ENCODE assay signal across 9 mouse cellular contexts in genomic region chr4:141735206-141735560, GRCm38 (mm10). TPM values are rescaled to one million over a fixed set of nuclear protein-coding genes. Genes with fewer than 3 reads are reported as not detected.
DNase-seq lines count a peak whose midpoint lies in the region; ATAC-seq and TF ChIP-seq lines count a peak whose summit lies in the region.
"Had no signal": no experiment of that assay in that cellular context is flagged by ENCODE, and none has a peak within 500 bp of the region (broad histone marks: within the 10 kb centered on the region; RNA-seq: fewer than 3 reads in every experiment).

No protein-coding gene starts in this region.

- no peak for ATAC-seq in heart, embryonic 15.5 days (replicated peaks; ENCODE audit: insufficient number of reproducible peaks, insufficient read depth, low FRiP score, low read depth)
- ATAC-seq in G1E (ENCODE audit: extremely low read depth, insufficient number of reproducible peaks, low FRiP score, poor library complexity, severe bottlenecking): no peak
- ATAC-seq in forebrain, postnatal 0 days: no peak

- no peak overlapping the region; the same call in 1 of the 2 replicates for H3K27ac ChIP-seq in heart, embryonic 15.5 days
- no peak overlapping the region for H3K27ac ChIP-seq in forebrain, postnatal 0 days (ENCODE audit: low read depth, low read length)
- H3K27ac ChIP-seq in midbrain, embryonic 10.5 days (replicated peaks): peak overlapping the region; percentile 84

- no peak for DNase-seq in heart, postnatal 10 days
- DNase-seq in G1E (ENCODE audit: low spot score): no peak
- DNase-seq in forebrain, postnatal 0 days: no peak
- DNase-seq in midbrain, embryonic 10.5 days (ENCODE audit: low spot score): no peak
- no peak for DNase-seq in right cerebral cortex, postnatal 4 days
- DNase-seq in layer of hippocampus, postnatal 10 days (ENCODE audit: low spot score in 2 of 2): no peak
- no peak for DNase-seq in B cell, adult 2 months

- peaks cover 7% of the 10 kb centered on the region for H3K4me1 ChIP-seq in heart, embryonic 15.5 days (replicated peaks)
- H3K4me1 ChIP-seq in G1E (ENCODE audit: insufficient read depth, low read depth, low read length): peaks cover 21% of the 10 kb centered on the region
- H3K4me1 ChIP-seq in forebrain, postnatal 0 days (ENCODE audit: insufficient read depth): no peaks in the 10 kb centered on the region
- peaks cover 13% of the 10 kb centered on the region for H3K4me1 ChIP-seq in midbrain, embryonic 10.5 days

- H3K9ac ChIP-seq in heart, embryonic 15.5 days: no peak overlapping the region
- H3K9ac ChIP-seq in forebrain, postnatal 0 days: peak overlapping the region; percentile 51

- 28% methylated on average over 9 of the region's 9 CpGs for WGBS in heart, embryonic 15.5 days
- WGBS in forebrain, postnatal 0 days: 23% methylated on average over 9 of the region's 9 CpGs
- 25% methylated on average over 9 of the region's 9 CpGs for WGBS in midbrain, embryonic 10.5 days

- H3K4me2 ChIP-seq in heart, embryonic 15.5 days: peak overlapping the region; percentile 67
- H3K4me2 ChIP-seq in forebrain, postnatal 0 days (ENCODE audit: low read depth): peak overlapping the region; percentile 69

- H3K9me3 ChIP-seq in heart, embryonic 15.5 days (replicated peaks): no peaks in the 10 kb centered on the region
- H3K9me3 ChIP-seq in G1E (replicated peaks): no peaks in the 10 kb centered on the region
- no peaks in the 10 kb centered on the region for H3K9me3 ChIP-seq in forebrain, postnatal 0 days (ENCODE audit: low read length)
- no peaks in the 10 kb centered on the region for H3K9me3 ChIP-seq in midbrain, embryonic 10.5 days (replicated peaks)

- peak overlapping the region; percentile 48 for H3K4me3 ChIP-seq in heart, embryonic 15.5 days
- peak overlapping the region; percentile 53; the same call in 1 of the 2 replicates for H3K4me3 ChIP-seq in G1E (ENCODE audit: low read depth, low read length)
- peak overlapping the region; percentile 39 for H3K4me3 ChIP-seq in forebrain, postnatal 0 days (ENCODE audit: low read depth, low read length)
- H3K4me3 ChIP-seq in midbrain, embryonic 10.5 days: peak overlapping the region; percentile 53

- H3K36me3 ChIP-seq in heart, embryonic 15.5 days: no peaks in the 10 kb centered on the region
- H3K36me3 ChIP-seq in G1E (replicated peaks): no peaks in the 10 kb centered on the region
- H3K36me3 ChIP-seq in forebrain, postnatal 0 days (ENCODE audit: insufficient read depth): no peaks in the 10 kb centered on the region
- H3K36me3 ChIP-seq in midbrain, embryonic 10.5 days: no peaks in the 10 kb centered on the region

- intact Hi-C loops in heart, postnatal 10 days (cut with DNase I): no loop called here

- TF ChIP-seq CTCF in G1E (IDR thresholded peaks at IDR 0.05; ENCODE audit: low read depth, low read length): no peak
- TF ChIP-seq CTCF in forebrain, postnatal 0 days (IDR thresholded peaks at IDR 0.05; ENCODE audit: low read depth): no peak

- H3K27me3 ChIP-seq in heart, embryonic 15.5 days: no peaks in the 10 kb centered on the region
- peaks cover 11% of the 10 kb centered on the region; the same call in 1 of the 2 replicates for H3K27me3 ChIP-seq in G1E (ENCODE audit: insufficient read depth, low read length)
- H3K27me3 ChIP-seq in forebrain, postnatal 0 days (ENCODE audit: insufficient read depth, low read length): no peaks in the 10 kb centered on the region; the same call in 1 of the 2 replicates
- no peaks in the 10 kb centered on the region for H3K27me3 ChIP-seq in midbrain, embryonic 10.5 days (ENCODE audit: low read depth, poor library complexity, severe bottlenecking)

RNA-seq across cellular contexts. Expression of gene Agmat, which starts 11.3 kb away (rescaled TPM):
- 0.57 and 0.80 TPM in 2 replicates for polyA plus RNA-seq in heart, embryonic 15.5 days (2015; fragmentation: Nextera tagmentation; extraction: Ambion mirVana)
- total RNA-seq in heart, postnatal 10 days (2021): under 1 TPM; 0.48 to 0.79 TPM
- total RNA-seq in G1E (2014; fragmentation: Nextera tagmentation) (not detected in 2 replicates), G1E (2017) (0.05 TPM in 1 of 2 replicates, not detected in the other)
- 0.04 TPM in 1 of 2 replicates, not detected in the other for polyA plus RNA-seq in G1E (2012)
- not detected in 2 replicates for total RNA-seq in forebrain, postnatal 0 days (2014; rRNA removed)
- polyA plus RNA-seq in forebrain, postnatal 0 days (2015; fragmentation: Nextera tagmentation; extraction: Ambion mirVana): not detected in 2 replicates
- polyA plus RNA-seq in midbrain, embryonic 10.5 days (2016; fragmentation: Nextera tagmentation; extraction: Ambion mirVana): not detected in 2 replicates
- total RNA-seq in layer of hippocampus, postnatal 10 days (2021): not detected
- total RNA-seq: left cerebral cortex, postnatal 4 days had no signal

RNA-seq across cellular contexts. Expression of gene Ddi2, which starts 12.0 kb away (rescaled TPM):
- polyA plus RNA-seq in heart, embryonic 15.5 days (2015; fragmentation: Nextera tagmentation; extraction: Ambion mirVana): 13.6 and 16.6 TPM in 2 replicates
- 10 to 100 TPM; 38.5 to 41.1 TPM for total RNA-seq in heart, postnatal 10 days (2021)
- total RNA-seq in G1E (2014; fragmentation: Nextera tagmentation): 40.8 and 45.4 TPM in 2 replicates
- 25.6 and 27.9 TPM in 2 replicates for total RNA-seq in G1E (2017)
- 13.2 and 17.8 TPM in 2 replicates for polyA plus RNA-seq in G1E (2012)
- 17.2 and 20.7 TPM in 2 replicates for total RNA-seq in forebrain, postnatal 0 days (2014; rRNA removed)
- 8.2 and 11.1 TPM in 2 replicates for polyA plus RNA-seq in forebrain, postnatal 0 days (2015; fragmentation: Nextera tagmentation; extraction: Ambion mirVana)
- polyA plus RNA-seq in midbrain, embryonic 10.5 days (2016; fragmentation: Nextera tagmentation; extraction: Ambion mirVana): 23.7 and 24.2 TPM in 2 replicates
- 10 to 100 TPM; 31.1 to 31.9 TPM for total RNA-seq in layer of hippocampus, postnatal 10 days (2021)

RNA-seq across cellular contexts. Expression of gene Rsc1a1, which starts 49.8 kb away (rescaled TPM):
- polyA plus RNA-seq in heart, embryonic 15.5 days (2015; fragmentation: Nextera tagmentation; extraction: Ambion mirVana): 0.27 TPM in 1 of 2 replicates, not detected in the other
- total RNA-seq in heart, postnatal 10 days (2021): 1 to 10 TPM in 1 of 2 experiments, under 1 TPM in 1; 0.19 to 3.1 TPM
- total RNA-seq in G1E (2014; fragmentation: Nextera tagmentation) (15.0 and 22.3 TPM in 2 replicates), G1E (2017) (7.3 and 9.9 TPM in 2 replicates)
- polyA plus RNA-seq in G1E (2012): 2.4 TPM in 1 of 2 replicates, not detected in the other
- 3.1 and 4.8 TPM in 2 replicates for total RNA-seq in forebrain, postnatal 0 days (2014; rRNA removed)
- polyA plus RNA-seq in forebrain, postnatal 0 days (2015; fragmentation: Nextera tagmentation; extraction: Ambion mirVana): 0.36 and 0.53 TPM in 2 replicates
- polyA plus RNA-seq in midbrain, embryonic 10.5 days (2016; fragmentation: Nextera tagmentation; extraction: Ambion mirVana): 2.2 and 2.4 TPM in 2 replicates
- total RNA-seq in layer of hippocampus, postnatal 10 days (2021): 1 to 10 TPM in 1 of 2 experiments, under 1 TPM in 1; 0.87 to 1.6 TPM

RNA-seq across cellular contexts. Expression of gene Dnajc16, which starts 55.5 kb away (rescaled TPM):
- 3.7 and 4.8 TPM in 2 replicates for polyA plus RNA-seq in heart, embryonic 15.5 days (2015; fragmentation: Nextera tagmentation; extraction: Ambion mirVana)
- 10 to 100 TPM; 17.6 to 18.0 TPM for total RNA-seq in heart, postnatal 10 days (2021)
- 9.9 and 12.1 TPM in 2 replicates for total RNA-seq in G1E (2014; fragmentation: Nextera tagmentation)
- 10.6 and 11.9 TPM in 2 replicates for total RNA-seq in G1E (2017)
- polyA plus RNA-seq in G1E (2012): 2.7 and 2.9 TPM in 2 replicates
- 14.3 and 19.2 TPM in 2 replicates for total RNA-seq in forebrain, postnatal 0 days (2014; rRNA removed)
- 4.8 and 6.5 TPM in 2 replicates for polyA plus RNA-seq in forebrain, postnatal 0 days (2015; fragmentation: Nextera tagmentation; extraction: Ambion mirVana)
- polyA plus RNA-seq in midbrain, embryonic 10.5 days (2016; fragmentation: Nextera tagmentation; extraction: Ambion mirVana): 4.4 and 5.3 TPM in 2 replicates
- total RNA-seq in layer of hippocampus, postnatal 10 days (2021): 10 to 100 TPM; 24.9 to 28.5 TPM

RNA-seq across cellular contexts. Expression of gene Casp9, which starts 58.2 kb away (rescaled TPM):
- 14.1 and 19.7 TPM in 2 replicates for polyA plus RNA-seq in heart, embryonic 15.5 days (2015; fragmentation: Nextera tagmentation; extraction: Ambion mirVana)
- 10 to 100 TPM; 10.5 to 12.4 TPM for total RNA-seq in heart, postnatal 10 days (2021)
- total RNA-seq in G1E (2014; fragmentation: Nextera tagmentation) (16.3 and 18.7 TPM in 2 replicates), G1E (2017) (25.7 and 30.1 TPM in 2 replicates)
- polyA plus RNA-seq in G1E (2012): 21.7 and 26.1 TPM in 2 replicates
- 13.2 and 17.7 TPM in 2 replicates for total RNA-seq in forebrain, postnatal 0 days (2014; rRNA removed)
- 10.6 and 14.7 TPM in 2 replicates for polyA plus RNA-seq in forebrain, postnatal 0 days (2015; fragmentation: Nextera tagmentation; extraction: Ambion mirVana)
- 24.4 and 28.8 TPM in 2 replicates for polyA plus RNA-seq in midbrain, embryonic 10.5 days (2016; fragmentation: Nextera tagmentation; extraction: Ambion mirVana)
- 10 to 100 TPM; 21.7 to 22.7 TPM for total RNA-seq in layer of hippocampus, postnatal 10 days (2021)
